Mouse (Mus musculus): ENCODE data around the gene Gm49321. TPM values are rescaled to one million over a fixed set of nuclear protein-coding genes. Genes with fewer than 3 reads are reported as not detected.

Gene Gm49321
- polyA plus RNA-seq, 1 experiment from 2014 or later, result 19.1 TPM

DNA sequence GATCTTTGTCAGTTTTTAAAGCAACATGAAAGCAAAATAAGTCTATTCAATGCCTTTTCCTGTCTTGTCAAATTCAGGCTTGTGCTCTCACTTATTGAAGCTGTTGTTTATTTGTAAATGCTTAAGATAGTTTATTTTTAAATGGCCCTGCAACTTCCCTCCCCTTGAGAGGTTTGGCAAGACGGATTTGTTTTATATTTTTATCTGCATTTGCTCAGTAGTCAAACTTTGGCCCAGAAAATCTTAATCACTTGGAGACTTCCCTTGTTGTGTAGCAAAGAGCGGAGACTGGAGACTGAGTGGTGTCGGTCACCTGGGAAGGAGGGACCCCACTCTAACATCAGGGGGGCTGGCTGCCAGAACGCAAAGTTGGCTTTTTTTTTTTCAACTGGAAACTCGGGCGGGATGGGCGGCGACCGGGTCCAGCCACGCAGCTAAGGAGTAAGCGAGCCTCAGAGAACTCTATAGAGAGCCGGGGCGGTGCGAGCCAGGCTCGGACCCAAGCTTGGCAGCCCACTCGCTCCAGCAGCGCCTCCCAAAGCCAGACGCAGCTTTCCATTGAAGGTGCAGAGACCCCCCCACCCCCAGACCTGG is 30.3 kb upstream of the Gm49321 start:
- WGBS, result under 1% methylated on average over 18 of the region's 18 CpGs
- ATAC-seq (ENCODE audit: low FRiP score, low read depth), result no peak

DNA sequence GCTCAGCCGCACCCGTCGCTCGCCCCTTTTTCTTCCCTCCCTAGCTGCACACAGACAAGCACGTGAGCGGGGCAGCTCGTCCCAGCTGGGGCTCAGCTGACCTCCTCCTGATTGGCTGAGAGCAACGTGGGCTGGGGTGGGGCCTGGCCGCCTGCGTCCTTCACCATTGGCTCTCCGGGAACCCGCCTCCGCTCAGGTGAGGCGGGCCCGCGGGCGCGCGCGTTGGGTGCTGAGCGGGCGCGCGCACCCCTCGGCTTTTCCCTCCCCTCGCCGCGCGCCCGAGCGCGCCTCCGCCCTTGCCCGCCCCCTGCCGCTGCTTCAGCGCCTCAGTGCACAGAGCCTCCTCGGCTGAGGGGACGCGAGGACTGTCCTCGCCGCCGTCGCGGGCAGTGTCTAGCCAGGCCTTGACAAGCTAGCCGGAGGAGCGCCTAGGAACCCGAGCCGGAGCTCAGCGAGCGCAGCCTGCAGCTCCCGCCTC is 29.7 kb upstream of the Gm49321 start:
- WGBS, result 0% methylated on average over 35 of the region's 51 CpGs
- Histone ChIP-seq H3K9me3 (no peaks in the 10 kb centered on the region), H3K36me3 (no peaks in the 10 kb centered on the region), H3K27me3 (no peaks in the 10 kb centered on the region), H3K9ac (peak overlapping the region; percentile 98), H3K4me1 (peaks cover 34% of the 10 kb centered on the region), H3K4me3 (peak overlapping the region; percentile 79), H3K27ac (peak overlapping the region; percentile 99), H3K4me2 (replicated peaks) (peak overlapping the region; percentile 80)
- peak; percentile 99 for ATAC-seq (ENCODE audit: low FRiP score, low read depth)

More for the DNA sequence above, 30.3 kb upstream of the Gm49321 start:
- Histone ChIP-seq H3K4me1 (peaks cover 34% of the 10 kb centered on the region), H3K27ac (peak overlapping the region; percentile 81), H3K4me3 (peak overlapping the region; percentile 79), H3K36me3 (no peaks in the 10 kb centered on the region), H3K4me2 (replicated peaks) (peak overlapping the region; percentile 80), H3K9ac (peak overlapping the region; percentile 67), H3K27me3 (no peaks in the 10 kb centered on the region), H3K9me3 (no peaks in the 10 kb centered on the region)

DNA sequence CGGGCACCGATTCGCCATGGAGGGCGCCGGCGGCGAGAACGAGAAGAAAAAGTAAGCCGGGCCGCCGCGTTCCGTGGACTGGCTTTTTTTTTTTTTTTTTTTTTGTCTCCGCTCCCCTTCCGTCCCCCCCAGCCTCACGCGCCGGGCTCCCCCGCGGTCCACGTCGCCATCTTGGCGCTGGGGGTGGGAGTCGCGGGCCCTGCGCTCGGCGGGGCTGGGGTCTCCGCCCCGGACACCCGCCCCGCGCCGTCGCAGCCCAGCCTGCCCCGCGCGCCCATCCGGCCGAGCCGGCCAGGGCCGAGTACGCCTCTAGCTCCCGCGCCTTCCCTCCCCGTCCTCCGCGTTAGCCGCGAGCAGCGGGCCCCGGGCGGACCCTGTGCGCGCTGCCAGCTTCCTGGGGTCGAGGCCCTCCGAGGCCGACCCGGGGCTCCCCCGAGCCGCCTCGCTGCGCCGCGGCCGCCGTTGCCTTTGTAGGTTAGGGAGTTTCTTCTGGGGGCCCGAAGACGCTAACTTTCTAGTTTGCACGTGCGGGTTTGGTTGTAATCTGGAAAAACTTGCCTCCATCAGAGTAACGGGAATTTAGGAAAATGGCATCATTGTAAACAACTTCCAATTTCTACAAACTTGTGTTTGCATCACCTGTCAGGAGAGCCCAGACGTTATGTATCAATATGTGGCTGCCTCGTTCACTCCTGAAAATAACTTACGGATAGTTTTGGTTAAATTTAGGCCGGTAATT is 29.0 kb upstream of the Gm49321 start:
- peak; percentile 57 for ATAC-seq (ENCODE audit: low FRiP score, low read depth)
- H3K27me3 ChIP-seq, result no peaks in the 10 kb centered on the region
- H3K9ac ChIP-seq, result peak overlapping the region; percentile 98
- peaks cover 34% of the 10 kb centered on the region for H3K4me1 ChIP-seq
- H3K36me3 ChIP-seq, result no peaks in the 10 kb centered on the region
- peak overlapping the region; percentile 80 for H3K4me2 ChIP-seq (replicated peaks)
- under 1% methylated on average over 63 of the region's 76 CpGs for WGBS
- peak overlapping the region; percentile 79 for H3K4me3 ChIP-seq
- peak overlapping the region; percentile 99 for H3K27ac ChIP-seq
- H3K9me3 ChIP-seq, result no peaks in the 10 kb centered on the region

DNA sequence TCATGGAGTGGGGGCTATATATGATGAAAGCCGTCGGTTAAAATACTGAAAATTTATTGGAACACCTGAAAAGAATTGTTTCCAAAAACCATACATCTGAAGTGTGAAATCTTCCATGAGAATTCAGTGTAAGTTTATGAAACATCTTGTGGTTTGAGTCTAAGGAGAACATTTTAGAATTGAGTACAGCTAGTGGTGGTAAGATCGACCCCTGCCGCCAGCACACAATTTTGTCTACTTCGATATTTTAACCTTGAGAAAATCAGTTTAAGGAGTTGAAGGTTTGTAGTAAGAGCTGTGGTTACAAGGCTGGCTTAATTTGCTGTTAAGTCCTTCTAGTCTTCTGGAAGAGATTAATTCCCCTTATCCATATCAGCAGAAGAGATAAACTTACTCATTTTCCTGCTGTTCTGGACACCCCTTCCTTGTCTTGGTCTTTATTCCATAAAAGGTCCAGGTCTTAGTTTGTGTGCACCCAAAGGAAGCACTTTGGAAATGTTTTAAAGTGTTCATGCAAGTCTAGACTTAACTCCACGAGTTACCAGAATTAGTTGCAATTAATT is 28.4 kb upstream of the Gm49321 start:
- Histone ChIP-seq H3K9me3 (no peaks in the 10 kb centered on the region), H3K9ac (peak overlapping the region; percentile 98), H3K4me3 (peak overlapping the region; percentile 79), H3K27ac (0 out of 2 replicates have a peak overlapping the region, but pooled peaks have one; percentile 99), H3K27me3 (no peaks in the 10 kb centered on the region), H3K4me1 (peaks cover 34% of the 10 kb centered on the region), H3K36me3 (no peaks in the 10 kb centered on the region), H3K4me2 (replicated peaks) (peak overlapping the region; percentile 80)
- no peak for ATAC-seq (ENCODE audit: low FRiP score, low read depth)
- WGBS, result 3% methylated on average over 6 of the region's 6 CpGs

DNA sequence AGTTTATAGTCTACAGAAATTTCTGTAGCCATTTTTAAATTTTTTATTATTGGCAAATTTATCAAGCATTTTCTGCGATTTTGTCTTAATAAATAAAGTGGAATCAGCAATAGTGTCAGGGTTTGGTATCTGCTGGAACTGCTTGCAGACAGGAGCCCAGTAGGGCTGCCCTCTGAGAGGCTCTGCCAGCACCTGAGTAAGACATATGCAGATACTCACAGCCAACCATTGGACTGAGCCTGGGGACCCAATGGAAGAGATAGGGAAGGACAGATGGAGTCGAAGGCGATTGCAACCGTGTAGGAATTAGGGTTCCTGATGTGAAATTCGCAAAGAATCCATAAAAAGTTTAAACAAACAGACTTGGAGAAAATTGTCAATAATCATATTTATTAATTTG is 19.0 kb upstream of the Gm49321 start:
- ATAC-seq (ENCODE audit: low FRiP score, low read depth), result no peak

DNA sequence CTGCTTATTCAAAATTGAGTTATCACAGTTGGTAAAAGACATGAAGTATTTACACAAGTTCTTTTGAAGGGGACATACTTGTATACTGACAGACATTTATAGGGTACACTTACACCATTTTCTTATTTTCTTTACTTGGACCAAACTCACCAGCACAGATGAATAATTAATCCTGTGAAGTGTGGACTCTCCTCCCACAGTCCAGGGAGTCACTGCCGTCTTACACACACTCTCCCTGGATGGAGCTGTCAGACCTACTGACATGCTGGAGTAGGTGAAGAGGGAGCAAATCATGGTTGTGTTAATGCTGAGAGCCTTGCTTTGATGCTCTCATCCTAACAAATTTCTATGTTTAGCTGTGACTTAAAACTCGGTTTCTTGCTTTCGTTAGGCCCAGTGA is 7.2 kb upstream of the Gm49321 start:
- Histone ChIP-seq H3K36me3 (peaks cover 65% of the 10 kb centered on the region), H3K9me3 (no peaks in the 10 kb centered on the region), H3K4me3 (no peak overlapping the region), H3K27ac (no peak overlapping the region), H3K4me2 (replicated peaks) (no peak overlapping the region), H3K27me3 (no peaks in the 10 kb centered on the region), H3K4me1 (no peaks in the 10 kb centered on the region), H3K9ac (no peak overlapping the region)
- no peak for ATAC-seq (ENCODE audit: low FRiP score, low read depth)
- WGBS, result 87% methylated on average over 3 of the region's 3 CpGs

More for the DNA sequence above, 19.0 kb upstream of the Gm49321 start:
- Histone ChIP-seq H3K9ac (no peak overlapping the region), H3K4me3 (no peak overlapping the region), H3K9me3 (no peaks in the 10 kb centered on the region), H3K27me3 (no peaks in the 10 kb centered on the region), H3K4me2 (replicated peaks) (no peak overlapping the region), H3K4me1 (no peaks in the 10 kb centered on the region), H3K27ac (no peak overlapping the region), H3K36me3 (no peaks in the 10 kb centered on the region)
- 91% methylated on average over 5 of the region's 5 CpGs for WGBS

DNA sequence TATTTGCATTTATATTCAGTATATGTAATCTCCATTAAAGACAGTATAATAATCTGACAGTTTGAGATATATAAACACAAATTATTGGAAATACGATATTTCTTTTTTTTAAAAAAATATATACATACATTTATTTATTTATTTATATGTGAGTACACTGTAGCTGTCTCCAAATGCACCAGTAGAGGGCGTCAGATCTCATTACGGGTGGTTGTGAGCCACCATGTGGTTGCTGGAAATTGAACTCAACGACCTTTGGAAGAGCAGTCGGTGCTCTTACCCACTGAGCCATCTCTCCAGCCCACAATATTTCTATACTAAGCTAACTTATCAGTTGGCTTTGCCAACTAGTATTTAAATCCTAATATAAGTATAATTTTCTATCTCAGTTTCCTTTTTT is 6.2 kb upstream of the Gm49321 start:
- Histone ChIP-seq H3K27me3 (no peaks in the 10 kb centered on the region), H3K9me3 (no peaks in the 10 kb centered on the region), H3K9ac (no peak overlapping the region), H3K36me3 (peaks cover 71% of the 10 kb centered on the region), H3K4me1 (no peaks in the 10 kb centered on the region), H3K4me2 (replicated peaks) (no peak overlapping the region), H3K27ac (no peak overlapping the region), H3K4me3 (no peak overlapping the region)
- 63% methylated on average over 5 of the region's 5 CpGs for WGBS
- ATAC-seq (ENCODE audit: low FRiP score, low read depth), result no peak

DNA sequence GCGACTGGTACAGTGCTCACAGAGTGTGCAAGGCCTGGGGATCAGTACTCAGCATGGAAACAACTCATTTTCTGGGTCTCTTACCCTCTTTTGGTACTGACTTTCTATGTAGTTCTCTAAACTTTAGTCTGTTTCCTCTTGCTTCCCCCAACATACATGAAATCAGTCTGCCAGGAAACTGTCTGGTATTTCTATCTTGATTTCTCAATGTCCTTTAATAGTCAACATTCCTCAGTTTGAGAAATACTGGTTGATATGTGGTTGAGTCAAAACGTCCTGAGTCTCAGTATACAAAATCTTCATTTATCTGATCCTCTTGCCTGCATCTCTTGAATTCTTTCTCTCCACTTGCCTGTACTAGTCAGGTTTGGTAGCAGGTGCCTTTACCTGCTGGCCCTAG is 2.9 kb upstream of the Gm49321 start:
- WGBS, result 83% methylated on average over 2 of the region's 2 CpGs
- Histone ChIP-seq H3K4me3 (no peak overlapping the region), H3K9me3 (no peaks in the 10 kb centered on the region)

DNA sequence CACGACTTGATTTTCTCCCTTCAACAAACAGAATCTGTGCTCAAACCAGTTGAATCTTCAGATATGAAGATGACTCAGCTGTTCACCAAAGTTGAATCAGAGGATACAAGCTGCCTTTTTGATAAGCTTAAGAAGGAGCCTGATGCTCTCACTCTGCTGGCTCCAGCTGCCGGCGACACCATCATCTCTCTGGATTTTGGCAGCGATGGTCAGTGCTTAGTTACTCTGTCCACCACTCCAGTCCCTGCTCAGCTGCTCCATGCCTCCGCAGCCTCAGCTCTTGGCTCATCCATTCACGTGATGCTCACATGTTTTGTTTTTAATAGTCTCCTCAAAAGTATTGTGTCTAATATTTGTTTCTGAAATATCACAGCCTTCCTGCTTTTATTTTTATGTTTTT is 2.1 kb downstream of the Gm49321 start:
- ATAC-seq (ENCODE audit: low FRiP score, low read depth), result no peak

More for the DNA sequence above, 2.9 kb upstream of the Gm49321 start:
- Histone ChIP-seq H3K27me3 (no peaks in the 10 kb centered on the region), H3K27ac (no peak overlapping the region), H3K4me1 (no peaks in the 10 kb centered on the region), H3K9ac (no peak overlapping the region), H3K36me3 (peaks cover 78% of the 10 kb centered on the region), H3K4me2 (replicated peaks) (no peak overlapping the region)
- ATAC-seq (ENCODE audit: low FRiP score, low read depth), result no peak

DNA sequence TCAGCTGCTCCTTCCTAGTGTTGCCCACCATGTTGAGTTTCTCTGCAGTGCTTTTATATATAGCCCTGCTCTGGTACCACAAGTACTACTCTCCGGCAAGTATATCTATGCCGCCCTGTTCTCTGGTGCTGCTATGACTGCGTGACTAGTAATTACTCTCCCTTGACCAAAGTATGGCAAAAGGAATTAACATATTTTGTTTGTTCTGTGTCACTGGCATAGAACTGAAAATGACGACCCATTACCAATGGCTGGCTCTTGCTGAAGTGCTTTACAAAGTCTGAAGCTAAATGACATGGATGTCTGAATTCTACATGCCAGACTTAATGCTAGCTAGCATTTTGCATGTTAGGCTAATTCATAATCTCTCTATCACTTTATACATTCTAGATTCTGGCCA is 11.0 kb downstream of the Gm49321 start:
- WGBS, result 92% methylated on average over 4 of the region's 4 CpGs
- Histone ChIP-seq H3K36me3 (peaks cover 32% of the 10 kb centered on the region), H3K4me1 (peaks cover 10% of the 10 kb centered on the region), H3K9me3 (no peaks in the 10 kb centered on the region), H3K4me3 (no peak overlapping the region), H3K9ac (no peak overlapping the region), H3K4me2 (replicated peaks) (no peak overlapping the region), H3K27me3 (peaks cover 15% of the 10 kb centered on the region; the same call in 1 of the 2 replicates), H3K27ac (no peak overlapping the region)
- ATAC-seq (ENCODE audit: low FRiP score, low read depth), result no peak

More for the DNA sequence above, 2.1 kb downstream of the Gm49321 start:
- Histone ChIP-seq H3K4me3 (no peak overlapping the region), H3K9me3 (no peaks in the 10 kb centered on the region), H3K9ac (no peak overlapping the region), H3K27ac (no peak overlapping the region), H3K27me3 (no peaks in the 10 kb centered on the region), H3K36me3 (peaks cover 78% of the 10 kb centered on the region), H3K4me1 (no peaks in the 10 kb centered on the region), H3K4me2 (replicated peaks) (no peak overlapping the region)
- 95% methylated on average over 6 of the region's 6 CpGs for WGBS

DNA sequence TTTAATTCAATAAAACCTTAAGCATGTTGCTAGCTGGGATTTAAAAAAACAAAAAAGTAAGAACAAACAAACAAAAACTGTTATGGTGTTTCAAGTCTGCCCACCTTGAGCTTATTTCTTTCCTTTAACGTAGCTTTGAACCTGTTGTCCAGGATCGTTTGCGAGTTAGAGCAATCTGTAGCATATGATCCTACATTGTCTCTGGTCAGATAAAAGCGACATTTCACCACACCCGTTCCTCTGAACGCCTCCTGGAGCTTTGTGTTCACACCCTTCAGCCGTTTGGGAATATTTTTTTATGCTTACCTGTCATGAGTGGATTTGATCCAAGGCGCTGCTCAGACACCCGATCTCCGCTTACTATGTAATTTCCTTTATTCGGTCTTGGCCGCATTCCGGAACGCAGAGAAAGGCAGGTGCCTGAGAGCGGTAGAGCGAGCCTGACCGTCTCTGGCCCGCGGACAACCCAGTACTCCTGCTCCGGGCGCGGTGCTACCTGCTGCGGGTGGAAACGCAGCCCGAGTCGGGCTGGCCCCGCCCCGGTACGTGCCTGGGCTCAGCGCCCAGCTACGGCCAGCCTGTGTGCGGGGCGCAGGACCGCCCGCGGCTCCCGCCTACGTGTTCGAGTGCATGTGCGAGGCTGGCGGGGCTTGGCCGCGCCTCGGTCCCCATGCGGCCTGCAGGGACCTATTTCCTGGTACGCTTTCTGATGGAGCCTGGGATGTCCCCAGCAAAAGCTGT is 12.0 kb downstream of the Gm49321 start:
- peaks cover 14% of the 10 kb centered on the region for H3K4me1 ChIP-seq
- peak; percentile 70 for ATAC-seq (ENCODE audit: low FRiP score, low read depth)
- H3K9ac ChIP-seq, result peak overlapping the region; percentile 55
- WGBS, result 9% methylated on average over 46 of the region's 46 CpGs
- peaks cover 15% of the 10 kb centered on the region; the same call in 1 of the 2 replicates for H3K27me3 ChIP-seq
- H3K9me3 ChIP-seq, result no peaks in the 10 kb centered on the region
- peak overlapping the region; percentile 73 for H3K4me2 ChIP-seq (replicated peaks)
- H3K4me3 ChIP-seq, result peak overlapping the region; percentile 41
- H3K36me3 ChIP-seq, result peaks cover 22% of the 10 kb centered on the region
- no peak overlapping the region for H3K27ac ChIP-seq

DNA sequence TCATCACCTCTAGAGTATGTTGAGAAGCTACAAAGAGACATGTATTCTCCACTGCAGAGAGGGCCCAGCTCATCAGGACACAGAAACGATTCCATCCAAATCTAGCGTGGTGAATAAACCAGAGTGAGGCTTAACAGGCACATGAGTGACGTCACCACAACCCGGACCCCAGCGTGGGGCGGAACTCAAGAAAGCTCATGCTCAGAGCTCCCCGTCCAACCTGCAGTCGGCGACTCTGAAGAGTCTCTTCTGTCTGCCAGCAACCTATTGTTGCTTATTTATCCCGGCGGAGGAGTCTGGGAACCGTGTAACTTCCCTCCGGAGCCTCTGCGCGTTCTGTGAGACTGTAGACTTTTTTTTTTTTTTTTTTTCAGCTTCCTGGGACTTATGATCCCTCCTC is 15.4 kb downstream of the Gm49321 start:
- Histone ChIP-seq H3K27ac (no peak overlapping the region), H3K4me1 (peaks cover 14% of the 10 kb centered on the region), H3K4me2 (replicated peaks) (peak overlapping the region; percentile 66), H3K27me3 (peaks cover 15% of the 10 kb centered on the region; the same call in 1 of the 2 replicates), H3K36me3 (peaks cover 6% of the 10 kb centered on the region), H3K9me3 (no peaks in the 10 kb centered on the region), H3K9ac (peak overlapping the region; percentile 60), H3K4me3 (peak overlapping the region; percentile 42)
- peak; percentile 63 for ATAC-seq (ENCODE audit: low FRiP score, low read depth)
- WGBS, result 18% methylated on average over 15 of the region's 15 CpGs
